Mouse (Mus musculus): ENCODE results near the gene Hs6st3. TPM values are rescaled to one million over a fixed set of nuclear protein-coding genes. Genes with fewer than 3 reads are reported as not detected.
"Not testable (repeated sequence)": the region's sequence is repeated elsewhere in the genome, so short reads cannot be mapped to it uniquely, and the experiment has no call there.

Gene Hs6st3
- polyA plus RNA-seq, 1 experiment from 2014 or later, result 0.08 TPM

GRCm38 (mm10) chr14:119544596-119544995 is 406.5 kb downstream of the Hs6st3 start:
- Histone ChIP-seq H3K4me2 (no peak overlapping the region), H3K36me3 (no peaks in the 10 kb centered on the region), H3K9me3 (replicated peaks) (no peaks in the 10 kb centered on the region), H3K4me3 (no peak overlapping the region), H3K9ac (no peak overlapping the region), H3K27ac (no peak overlapping the region), H3K4me1 (replicated peaks) (no peaks in the 10 kb centered on the region), H3K27me3 (no peaks in the 10 kb centered on the region)
- WGBS, result 64% methylated on average over 3 of the region's 3 CpGs
- no peak for ATAC-seq (replicated peaks; ENCODE audit: insufficient number of reproducible peaks, insufficient read depth, low FRiP score, low read depth)

- Histone ChIP-seq H3K9ac (no peak overlapping the region), H3K36me3 (no peaks in the 10 kb centered on the region), H3K4me3 (no peak overlapping the region), H3K4me2 (no peak overlapping the region), H3K27ac (no peak overlapping the region), H3K27me3 (no peaks in the 10 kb centered on the region), H3K9me3 (replicated peaks) (no peaks in the 10 kb centered on the region), H3K4me1 (replicated peaks) (no peaks in the 10 kb centered on the region)
- WGBS, result 80% methylated on average over 4 of the region's 4 CpGs
- ATAC-seq (replicated peaks; ENCODE audit: insufficient number of reproducible peaks, insufficient read depth, low FRiP score, low read depth), result no peak
Observed at GRCm38 (mm10) chr14:119558356-119558755, 420.2 kb downstream of the Hs6st3 start.

GRCm38 (mm10) chr14:119582039-119582508 is 443.9 kb downstream of the Hs6st3 start:
- Histone ChIP-seq H3K36me3 (no peaks in the 10 kb centered on the region), H3K4me2 (no peak overlapping the region), H3K9me3 (replicated peaks) (no peaks in the 10 kb centered on the region), H3K27me3 (no peaks in the 10 kb centered on the region), H3K27ac (no peak overlapping the region), H3K9ac (no peak overlapping the region), H3K4me3 (no peak overlapping the region), H3K4me1 (replicated peaks) (no peaks in the 10 kb centered on the region; the same call in 1 of the 2 replicates)
- ATAC-seq (replicated peaks; ENCODE audit: insufficient number of reproducible peaks, insufficient read depth, low FRiP score, low read depth), result no peak; the same call in 1 of the 2 replicates
- WGBS, result 25% methylated on average over 10 of the region's 10 CpGs

- Histone ChIP-seq H3K27ac (no peak overlapping the region), H3K4me2 (no peak overlapping the region), H3K9ac (no peak overlapping the region), H3K4me3 (no peak overlapping the region), H3K9me3 (replicated peaks) (no peaks in the 10 kb centered on the region), H3K36me3 (no peaks in the 10 kb centered on the region), H3K27me3 (no peaks in the 10 kb centered on the region), H3K4me1 (replicated peaks) (no peaks in the 10 kb centered on the region; the same call in 1 of the 2 replicates)
- no peak for ATAC-seq (replicated peaks; ENCODE audit: insufficient number of reproducible peaks, insufficient read depth, low FRiP score, low read depth)
- 55% methylated on average over 4 of the region's 4 CpGs for WGBS
Observed at GRCm38 (mm10) chr14:119585069-119585468, 446.9 kb downstream of the Hs6st3 start.

- not testable (repeated sequence) for H3K36me3 ChIP-seq; H3K27me3 ChIP-seq; H3K27ac ChIP-seq; H3K4me2 ChIP-seq; H3K9me3 ChIP-seq (replicated peaks); H3K4me3 ChIP-seq; H3K4me1 ChIP-seq (replicated peaks); ATAC-seq (replicated peaks; ENCODE audit: insufficient number of reproducible peaks, insufficient read depth, low FRiP score, low read depth); H3K9ac ChIP-seq
- 76% methylated on average over 1 of the region's 1 CpGs for WGBS
Observed at GRCm38 (mm10) chr14:119587365-119587764, 449.2 kb downstream of the Hs6st3 start.

- Histone ChIP-seq H3K4me3 (no peak overlapping the region), H3K27me3 (no peaks in the 10 kb centered on the region), H3K9ac (no peak overlapping the region), H3K4me2 (no peak overlapping the region), H3K4me1 (replicated peaks) (peaks cover 2% of the 10 kb centered on the region; the same call in 1 of the 2 replicates), H3K9me3 (replicated peaks) (no peaks in the 10 kb centered on the region), H3K27ac (no peak overlapping the region), H3K36me3 (no peaks in the 10 kb centered on the region)
- ATAC-seq (replicated peaks; ENCODE audit: insufficient number of reproducible peaks, insufficient read depth, low FRiP score, low read depth), result no peak
- 72% methylated on average over 14 of the region's 14 CpGs for WGBS
Observed at GRCm38 (mm10) chr14:119604327-119604726, 466.2 kb downstream of the Hs6st3 start.

GRCm38 (mm10) chr14:119612793-119613192 is 474.7 kb downstream of the Hs6st3 start:
- WGBS, result 78% methylated on average over 2 of the region's 2 CpGs
- H3K9me3 ChIP-seq (replicated peaks), result no peaks in the 10 kb centered on the region

GRCm38 (mm10) chr14:119629127-119629526 is 491.0 kb downstream of the Hs6st3 start:
- Histone ChIP-seq H3K4me1 (replicated peaks) (no peaks in the 10 kb centered on the region), H3K27ac (no peak overlapping the region), H3K4me3 (no peak overlapping the region), H3K9me3 (replicated peaks) (no peaks in the 10 kb centered on the region), H3K36me3 (no peaks in the 10 kb centered on the region), H3K4me2 (no peak overlapping the region), H3K27me3 (no peaks in the 10 kb centered on the region), H3K9ac (no peak overlapping the region)
- no peak for ATAC-seq (replicated peaks; ENCODE audit: insufficient number of reproducible peaks, insufficient read depth, low FRiP score, low read depth)
- WGBS, result 82% methylated on average over 1 of the region's 1 CpGs

More at GRCm38 (mm10) chr14:119612793-119613192, 474.7 kb downstream of the Hs6st3 start:
- Histone ChIP-seq H3K4me2 (no peak overlapping the region), H3K9ac (no peak overlapping the region), H3K27me3 (no peaks in the 10 kb centered on the region), H3K36me3 (no peaks in the 10 kb centered on the region), H3K27ac (no peak overlapping the region), H3K4me1 (replicated peaks) (no peaks in the 10 kb centered on the region), H3K4me3 (no peak overlapping the region)
- ATAC-seq (replicated peaks; ENCODE audit: insufficient number of reproducible peaks, insufficient read depth, low FRiP score, low read depth), result no peak

GRCm38 (mm10) chr14:119633090-119633489 is 494.9 kb downstream of the Hs6st3 start:
- 66% methylated on average over 3 of the region's 3 CpGs for WGBS
- H3K9ac ChIP-seq, result no peak overlapping the region
- no peak overlapping the region for H3K4me3 ChIP-seq
- no peak overlapping the region for H3K4me2 ChIP-seq
- H3K9me3 ChIP-seq (replicated peaks), result no peaks in the 10 kb centered on the region
- H3K36me3 ChIP-seq, result no peaks in the 10 kb centered on the region
- H3K27ac ChIP-seq, result no peak overlapping the region
- ATAC-seq (replicated peaks; ENCODE audit: insufficient number of reproducible peaks, insufficient read depth, low FRiP score, low read depth), result no peak
- H3K4me1 ChIP-seq (replicated peaks), result no peaks in the 10 kb centered on the region
- H3K27me3 ChIP-seq, result no peaks in the 10 kb centered on the region

- 75% methylated on average over 3 of the region's 3 CpGs for WGBS
- no peak for ATAC-seq (replicated peaks; ENCODE audit: insufficient number of reproducible peaks, insufficient read depth, low FRiP score, low read depth)
Observed at GRCm38 (mm10) chr14:119633626-119634025, 495.5 kb downstream of the Hs6st3 start.

GRCm38 (mm10) chr14:119642874-119643273 is 504.7 kb downstream of the Hs6st3 start:
- no peaks in the 10 kb centered on the region for H3K9me3 ChIP-seq (replicated peaks)
- WGBS, result 83% methylated on average over 1 of the region's 1 CpGs
- no peaks in the 10 kb centered on the region for H3K36me3 ChIP-seq
- no peak overlapping the region for H3K9ac ChIP-seq
- H3K27ac ChIP-seq, result no peak overlapping the region
- H3K27me3 ChIP-seq, result no peaks in the 10 kb centered on the region
- H3K4me1 ChIP-seq (replicated peaks), result no peaks in the 10 kb centered on the region
- ATAC-seq (replicated peaks; ENCODE audit: insufficient number of reproducible peaks, insufficient read depth, low FRiP score, low read depth), result no peak
- H3K4me3 ChIP-seq, result no peak overlapping the region
- H3K4me2 ChIP-seq, result no peak overlapping the region

More at GRCm38 (mm10) chr14:119633626-119634025, 495.5 kb downstream of the Hs6st3 start:
- no peak overlapping the region for H3K4me3 ChIP-seq
- no peak overlapping the region for H3K4me2 ChIP-seq
- no peaks in the 10 kb centered on the region for H3K27me3 ChIP-seq
- no peaks in the 10 kb centered on the region for H3K9me3 ChIP-seq (replicated peaks)
- H3K27ac ChIP-seq, result no peak overlapping the region
- no peaks in the 10 kb centered on the region for H3K4me1 ChIP-seq (replicated peaks)
- H3K36me3 ChIP-seq, result no peaks in the 10 kb centered on the region
- H3K9ac ChIP-seq, result no peak overlapping the region

- Histone ChIP-seq H3K4me1 (replicated peaks) (no peaks in the 10 kb centered on the region), H3K27ac (no peak overlapping the region), H3K27me3 (no peaks in the 10 kb centered on the region), H3K36me3 (no peaks in the 10 kb centered on the region), H3K9me3 (replicated peaks) (no peaks in the 10 kb centered on the region), H3K9ac (no peak overlapping the region), H3K4me2 (no peak overlapping the region), H3K4me3 (no peak overlapping the region)
- 90% methylated on average over 12 of the region's 12 CpGs for WGBS
- no peak for ATAC-seq (replicated peaks; ENCODE audit: insufficient number of reproducible peaks, insufficient read depth, low FRiP score, low read depth)
Observed at GRCm38 (mm10) chr14:119643840-119644239, 505.7 kb downstream of the Hs6st3 start.

All from heart, embryonic 15.5 days (tissue).